Mouse (Mus musculus): Measurements from ENCODE around the gene Bst1. TPM values are rescaled to one million over a fixed set of nuclear protein-coding genes. Genes with fewer than 3 reads are reported as not detected.

The Bst1 gene
- total RNA-seq, 2 experiments from 2014 or later: 0.38 to 1.7 TPM

Other genes with a start within 250 kb of the Bst1 start
- gene Cc2d2a, start 156.5 kb upstream of the Bst1 start, total RNA-seq (2014; fragmentation: Nextera tagmentation): not detected in 2 replicates
- gene Cc2d2a, start 156.5 kb upstream of the Bst1 start, total RNA-seq (2017): 0.33 and 0.50 TPM in 2 replicates
- 23.3 and 36.0 TPM in 2 replicates for gene Fbxl5, start 2.8 kb downstream of the Bst1 start, total RNA-seq (2014; fragmentation: Nextera tagmentation)
- gene Fbxl5, start 2.8 kb downstream of the Bst1 start, total RNA-seq (2017): 27.5 and 52.1 TPM in 2 replicates
- gene Cd38, start 49.7 kb downstream of the Bst1 start, total RNA-seq (2014; fragmentation: Nextera tagmentation): 0.74 and 1.2 TPM in 2 replicates
- gene Cd38, start 49.7 kb downstream of the Bst1 start, total RNA-seq (2017): 0.57 TPM in 1 of 2 replicates, not detected in the other
- 2.8 and 3.9 TPM in 2 replicates for gene Gm7879, start 94.3 kb downstream of the Bst1 start, total RNA-seq (2014; fragmentation: Nextera tagmentation)
- 5.5 and 24.2 TPM in 2 replicates for gene Gm7879, start 94.3 kb downstream of the Bst1 start, total RNA-seq (2017)
- gene Fgfbp1, start 162.9 kb downstream of the Bst1 start, total RNA-seq (2014; fragmentation: Nextera tagmentation): not detected in 2 replicates
- not detected in 2 replicates for gene Fgfbp1, start 162.9 kb downstream of the Bst1 start, total RNA-seq (2017)